In the genomic region with DNA sequence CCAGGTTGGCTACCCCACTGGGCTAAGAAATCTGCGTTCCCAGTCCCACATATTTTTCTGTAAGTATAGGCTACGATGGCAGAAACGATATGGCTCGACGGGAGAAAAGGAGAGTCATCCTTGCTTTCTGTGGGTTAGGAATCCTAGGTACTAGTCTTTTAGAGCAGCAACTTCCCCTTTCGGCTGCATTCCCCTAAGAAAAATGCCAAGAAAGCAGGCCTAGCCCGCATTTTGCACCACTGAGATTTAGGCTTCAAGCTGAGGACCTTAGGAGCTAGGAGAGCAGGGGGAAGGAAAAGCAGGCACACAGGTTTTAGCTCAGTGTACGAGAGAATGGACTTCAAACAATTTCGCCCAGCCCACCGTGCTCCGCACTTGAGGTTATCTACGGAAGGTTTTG, we compare ENCODE assay signal across 8 mouse cellular contexts. TPM values are rescaled to one million over a fixed set of nuclear protein-coding genes. Genes with fewer than 3 reads are reported as not detected.
DNase-seq lines count a peak whose midpoint lies in the region; ATAC-seq and TF ChIP-seq lines count a peak whose summit lies in the region.

No protein-coding gene starts in this region.

- WGBS in kidney, postnatal 0 days, result 26% methylated on average over 12 of the region's 12 CpGs
- WGBS in hindbrain, embryonic 10.5 days, result 36% methylated on average over 12 of the region's 12 CpGs
- WGBS in lung, embryonic 15.5 days, result 20% methylated on average over 12 of the region's 12 CpGs
- 24% methylated on average over 12 of the region's 12 CpGs for WGBS in stomach, postnatal 0 days

- peak overlapping the region; percentile 96; the same call in 1 of the 2 replicates for H3K27ac ChIP-seq in kidney, postnatal 0 days
- H3K27ac ChIP-seq in hindbrain, embryonic 10.5 days, result no peak overlapping the region
- peak overlapping the region; percentile 96 for H3K27ac ChIP-seq in lung, embryonic 15.5 days
- H3K27ac ChIP-seq in stomach, postnatal 0 days (replicated peaks), result no peak overlapping the region; the same call in 1 of the 2 replicates

- H3K4me3 ChIP-seq in kidney, postnatal 0 days (replicated peaks; ENCODE audit: low read depth, low read length), result peak overlapping the region; percentile 53
- H3K4me3 ChIP-seq in hindbrain, embryonic 10.5 days, result peak overlapping the region; percentile 61
- H3K4me3 ChIP-seq in lung, embryonic 15.5 days, result peak overlapping the region; percentile 58
- H3K4me3 ChIP-seq in stomach, postnatal 0 days (ENCODE audit: low read depth, low read length), result peak overlapping the region; percentile 60

- no peak for TF ChIP-seq CTCF in kidney, postnatal 0 days (IDR thresholded peaks at IDR 0.05; ENCODE audit: low read depth)
- no peak for TF ChIP-seq CTCF in stomach, postnatal 0 days (IDR thresholded peaks at IDR 0.05; ENCODE audit: low read depth)

- no peak for TF ChIP-seq EP300 in stomach, postnatal 0 days (optimal IDR thresholded peaks at IDR 0.05)

- H3K36me3 ChIP-seq in kidney, postnatal 0 days (ENCODE audit: insufficient read depth, low read length), result no peaks in the 10 kb centered on the region
- H3K36me3 ChIP-seq in hindbrain, embryonic 10.5 days, result peaks cover 12% of the 10 kb centered on the region; the same call in 1 of the 2 replicates
- H3K36me3 ChIP-seq in lung, embryonic 15.5 days, result no peaks in the 10 kb centered on the region; the same call in 1 of the 2 replicates
- H3K36me3 ChIP-seq in stomach, postnatal 0 days (ENCODE audit: control insufficient read depth, insufficient read depth, low read length), result no peaks in the 10 kb centered on the region

- peak; percentile 15 for DNase-seq in kidney, postnatal 0 days (ENCODE audit: low spot score)
- no peak for DNase-seq in kidney, adult 8-10 months
- peak; percentile 19 for DNase-seq in adipocyte (ENCODE audit: low spot score)
- DNase-seq in hindbrain, embryonic 10.5 days (ENCODE audit: low spot score), result no peak
- DNase-seq in stomach, postnatal 0 days (ENCODE audit: low spot score), result no peak
- no peak for DNase-seq in adrenal gland, postnatal 14 days
- no peak for DNase-seq in adrenal gland, postnatal 25 days

- H3K9ac ChIP-seq in kidney, postnatal 0 days (ENCODE audit: low read depth, low read length), result 0 out of 2 replicates have a peak overlapping the region, but pooled peaks have one; percentile 31
- H3K9ac ChIP-seq in lung, embryonic 15.5 days, result peak overlapping the region; percentile 47
- H3K9ac ChIP-seq in stomach, postnatal 0 days (ENCODE audit: low read length), result peak overlapping the region; percentile 74

- no peak for ATAC-seq in kidney, postnatal 0 days (replicated peaks; ENCODE audit: low FRiP score, low read depth)
- ATAC-seq in lung, embryonic 15.5 days (ENCODE audit: borderline replicate concordance, extremely low read depth, low FRiP score, low TSS enrichment), result no peak
- ATAC-seq in stomach, postnatal 0 days (ENCODE audit: low FRiP score, low TSS enrichment), result no peak

- H3K4me1 ChIP-seq in kidney, postnatal 0 days (replicated peaks; ENCODE audit: insufficient read depth, low read length), result no peaks in the 10 kb centered on the region
- peaks cover 3% of the 10 kb centered on the region; the same call in 1 of the 2 replicates for H3K4me1 ChIP-seq in hindbrain, embryonic 10.5 days (replicated peaks)
- H3K4me1 ChIP-seq in lung, embryonic 15.5 days, result no peaks in the 10 kb centered on the region
- no peaks in the 10 kb centered on the region for H3K4me1 ChIP-seq in stomach, postnatal 0 days (replicated peaks; ENCODE audit: control insufficient read depth, insufficient read depth)

- no peaks in the 10 kb centered on the region for H3K27me3 ChIP-seq in kidney, postnatal 0 days (ENCODE audit: insufficient read depth, low read length)
- no peaks in the 10 kb centered on the region for H3K27me3 ChIP-seq in hindbrain, embryonic 10.5 days (ENCODE audit: insufficient read depth, poor library complexity, severe bottlenecking)
- H3K27me3 ChIP-seq in lung, embryonic 15.5 days, result peaks cover 3% of the 10 kb centered on the region; the same call in 1 of the 2 replicates
- H3K27me3 ChIP-seq in stomach, postnatal 0 days (ENCODE audit: control insufficient read depth, insufficient read depth, low read length), result no peaks in the 10 kb centered on the region

- H3K4me2 ChIP-seq in kidney, postnatal 0 days (ENCODE audit: low read length), result peak overlapping the region; percentile 51
- H3K4me2 ChIP-seq in lung, embryonic 15.5 days, result peak overlapping the region; percentile 60
- peak overlapping the region; percentile 55 for H3K4me2 ChIP-seq in stomach, postnatal 0 days (replicated peaks; ENCODE audit: low read depth)

- H3K9me3 ChIP-seq in kidney, postnatal 0 days (replicated peaks; ENCODE audit: low read length), result no peaks in the 10 kb centered on the region
- H3K9me3 ChIP-seq in hindbrain, embryonic 10.5 days, result no peaks in the 10 kb centered on the region
- H3K9me3 ChIP-seq in lung, embryonic 15.5 days, result no peaks in the 10 kb centered on the region
- no peaks in the 10 kb centered on the region for H3K9me3 ChIP-seq in stomach, postnatal 0 days (ENCODE audit: control insufficient read depth, low read length)

RNA-seq across cellular contexts. Expression of gene Rap2c, which starts 0.9 kb away (rescaled TPM):
- 13.0 and 13.3 TPM in 2 replicates for polyA plus RNA-seq in kidney, postnatal 0 days (2015; fragmentation: Nextera tagmentation; extraction: Ambion mirVana)
- polyA plus RNA-seq in hindbrain, embryonic 10.5 days (2016; fragmentation: Nextera tagmentation; extraction: Ambion mirVana), result 17.2 and 20.2 TPM in 2 replicates
- 21.0 and 21.4 TPM in 2 replicates for polyA plus RNA-seq in lung, embryonic 15.5 days (2015; fragmentation: Nextera tagmentation; extraction: Ambion mirVana)
- 10.7 and 11.2 TPM in 2 replicates for polyA plus RNA-seq in stomach, postnatal 0 days (2015; fragmentation: Nextera tagmentation; extraction: Ambion mirVana)
- total RNA-seq in adrenal gland, postnatal 14 days (2021), result 24.2 and 26.8 TPM in 2 replicates
- 27.4 and 29.5 TPM in 2 replicates for total RNA-seq in adrenal gland, postnatal 25 days (2021)

Comparison
In these comparisons a context has a peak if more than half of its experiments do, and no peak if none do; other contexts are left out.
1. DNase-seq: peak in kidney, postnatal 0 days (single experiment) and adipocyte (single experiment); none in kidney, adult 8-10 months (0 of 2), hindbrain, embryonic 10.5 days (single experiment), stomach, postnatal 0 days (single experiment), adrenal gland, postnatal 14 days (single experiment) and adrenal gland, postnatal 25 days (single experiment).
2. H3K27ac ChIP-seq: peak in kidney, postnatal 0 days (single experiment) and lung, embryonic 15.5 days (single experiment); none in hindbrain, embryonic 10.5 days (single experiment) and stomach, postnatal 0 days (single experiment).
3. Peak in every context shown above with its lines, with median percentiles within 50 percentile points of each other: H3K4me2 ChIP-seq, H3K4me3 ChIP-seq and H3K9ac ChIP-seq.